Mouse (Mus musculus): Measurements from ENCODE around the gene Atp6v0e.
A peak's percentile ranks its signal among the peaks of the same experiment; 100 is the strongest.

The Atp6v0e gene

GRCm38 (mm10) chr17:26677711-26678637 is 14.9 kb downstream of the Atp6v0e start:
- ATAC-seq (ENCODE audit: insufficient number of reproducible peaks, low FRiP score, low TSS enrichment) = no peak

- no peak for ATAC-seq (ENCODE audit: insufficient number of reproducible peaks, low FRiP score, low TSS enrichment)
These were observed 18.2 kb downstream of the Atp6v0e start for GRCm38 (mm10) chr17:26681276-26681675.

- ATAC-seq (ENCODE audit: insufficient number of reproducible peaks, low FRiP score, low TSS enrichment) = no peak
These were observed 23.4 kb downstream of the Atp6v0e start for GRCm38 (mm10) chr17:26686334-26687000.

GRCm38 (mm10) chr17:26688795-26689735 is 26.0 kb downstream of the Atp6v0e start:
- no peak for ATAC-seq (ENCODE audit: insufficient number of reproducible peaks, low FRiP score, low TSS enrichment)

- no peak for ATAC-seq (ENCODE audit: insufficient number of reproducible peaks, low FRiP score, low TSS enrichment)
These were observed 26.8 kb downstream of the Atp6v0e start for GRCm38 (mm10) chr17:26689810-26690209.

GRCm38 (mm10) chr17:26690236-26690635 is 27.2 kb downstream of the Atp6v0e start:
- ATAC-seq (ENCODE audit: insufficient number of reproducible peaks, low FRiP score, low TSS enrichment) = no peak

- no peak for ATAC-seq (ENCODE audit: insufficient number of reproducible peaks, low FRiP score, low TSS enrichment)
These were observed 28.1 kb downstream of the Atp6v0e start for GRCm38 (mm10) chr17:26691110-26691509.

GRCm38 (mm10) chr17:26693424-26693823 is 30.4 kb downstream of the Atp6v0e start:
- ATAC-seq (ENCODE audit: insufficient number of reproducible peaks, low FRiP score, low TSS enrichment) = peak; percentile 71; the same call in 1 of the 2 replicates

- ATAC-seq (ENCODE audit: insufficient number of reproducible peaks, low FRiP score, low TSS enrichment) = no peak
These were observed 31.1 kb downstream of the Atp6v0e start for GRCm38 (mm10) chr17:26694171-26694570.

- ATAC-seq (ENCODE audit: insufficient number of reproducible peaks, low FRiP score, low TSS enrichment) = no peak
These were observed 32.2 kb downstream of the Atp6v0e start for GRCm38 (mm10) chr17:26695193-26695592.

GRCm38 (mm10) chr17:26698846-26699245 is 35.8 kb downstream of the Atp6v0e start:
- no peak for ATAC-seq (ENCODE audit: insufficient number of reproducible peaks, low FRiP score, low TSS enrichment)

- no peak for ATAC-seq (ENCODE audit: insufficient number of reproducible peaks, low FRiP score, low TSS enrichment)
These were observed 37.0 kb downstream of the Atp6v0e start for GRCm38 (mm10) chr17:26699819-26700616.

- no peak for ATAC-seq (ENCODE audit: insufficient number of reproducible peaks, low FRiP score, low TSS enrichment)
These were observed 38.5 kb downstream of the Atp6v0e start for GRCm38 (mm10) chr17:26701565-26701964.

- no peak for ATAC-seq (ENCODE audit: insufficient number of reproducible peaks, low FRiP score, low TSS enrichment)
These were observed 39.6 kb downstream of the Atp6v0e start for GRCm38 (mm10) chr17:26702621-26703020.

- no peak for ATAC-seq (ENCODE audit: insufficient number of reproducible peaks, low FRiP score, low TSS enrichment)
These were observed 40.6 kb downstream of the Atp6v0e start for GRCm38 (mm10) chr17:26703671-26704070.

- ATAC-seq (ENCODE audit: insufficient number of reproducible peaks, low FRiP score, low TSS enrichment) = no peak
These were observed 42.7 kb downstream of the Atp6v0e start for GRCm38 (mm10) chr17:26705463-26706359.

GRCm38 (mm10) chr17:26707066-26707465 is 44.0 kb downstream of the Atp6v0e start:
- ATAC-seq (ENCODE audit: insufficient number of reproducible peaks, low FRiP score, low TSS enrichment) = no peak

- ATAC-seq (ENCODE audit: insufficient number of reproducible peaks, low FRiP score, low TSS enrichment) = no peak
These were observed 45.5 kb downstream of the Atp6v0e start for GRCm38 (mm10) chr17:26708499-26708898.
